Mouse (Mus musculus): Measurements from ENCODE around the gene Gimap7. TPM values are rescaled to one million over a fixed set of nuclear protein-coding genes. Genes with fewer than 3 reads are reported as not detected.
"Not testable (repeated sequence)": the region's sequence is repeated elsewhere in the genome, so short reads cannot be mapped to it uniquely, and the experiment has no call there.

The Gimap7 gene
- polyA plus RNA-seq, 1 experiment from 2014 or later = 0.07 TPM

GRCm38 (mm10) chr6:48681472-48682090 lies 36.8 kb upstream of the Gimap7 start:
- Histone ChIP-seq H3K9ac (no peak overlapping the region), H3K4me1 (replicated peaks) (peaks cover 11% of the 10 kb centered on the region), H3K27me3 (no peaks in the 10 kb centered on the region), H3K4me2 (no peak overlapping the region), H3K4me3 (replicated peaks) (no peak overlapping the region), H3K9me3 (replicated peaks) (no peaks in the 10 kb centered on the region), H3K36me3 (replicated peaks) (no peaks in the 10 kb centered on the region), H3K27ac (replicated peaks) (no peak overlapping the region)
- no peak for ATAC-seq (ENCODE audit: insufficient read depth)
- WGBS (ENCODE audit: insufficient replicate concordance) = 16% methylated on average over 3 of the region's 3 CpGs

- no peaks in the 10 kb centered on the region for H3K27me3 ChIP-seq
- H3K9me3 ChIP-seq (replicated peaks) = no peaks in the 10 kb centered on the region
- no peak overlapping the region for H3K4me2 ChIP-seq
- H3K4me1 ChIP-seq (replicated peaks) = peaks cover 7% of the 10 kb centered on the region; the same call in 1 of the 2 replicates
- no peaks in the 10 kb centered on the region for H3K36me3 ChIP-seq (replicated peaks)
- no peak overlapping the region for H3K27ac ChIP-seq (replicated peaks)
- ATAC-seq (ENCODE audit: insufficient read depth) = no peak
- H3K4me3 ChIP-seq (replicated peaks) = no peak overlapping the region
- WGBS (ENCODE audit: insufficient replicate concordance) = 59% methylated on average over 4 of the region's 4 CpGs
- no peak overlapping the region for H3K9ac ChIP-seq
These were observed 36.1 kb upstream of the Gimap7 start for GRCm38 (mm10) chr6:48682271-48682670.

- ATAC-seq (ENCODE audit: insufficient read depth); H3K4me1 ChIP-seq (replicated peaks); H3K4me3 ChIP-seq (replicated peaks); H3K4me2 ChIP-seq; H3K9ac ChIP-seq; H3K36me3 ChIP-seq (replicated peaks); H3K9me3 ChIP-seq (replicated peaks); H3K27ac ChIP-seq (replicated peaks); H3K27me3 ChIP-seq: not testable (repeated sequence)
- 72% methylated on average over 4 of the region's 4 CpGs for WGBS (ENCODE audit: insufficient replicate concordance)
These were observed 35.1 kb upstream of the Gimap7 start for GRCm38 (mm10) chr6:48683263-48683821.

- H3K27ac ChIP-seq (replicated peaks) = peak within 1 kb of the TSS; percentile 16; the same call in 1 of the 2 replicates
- no peak within 1 kb of the TSS for H3K4me3 ChIP-seq (replicated peaks)
- H3K36me3 ChIP-seq (replicated peaks) = no peaks in the 10 kb centered on the region
- 0 out of 2 replicates have a peak, but pooled peaks cover 3% of the 10 kb centered on the region for H3K4me1 ChIP-seq (replicated peaks)
- no peak for ATAC-seq (ENCODE audit: insufficient read depth)
- no peak within 1 kb of the TSS for H3K9ac ChIP-seq
- H3K9me3 ChIP-seq (replicated peaks) = no peaks in the 10 kb centered on the region
- 33% methylated on average over 5 of the region's 5 CpGs for WGBS (ENCODE audit: insufficient replicate concordance)
- no peaks in the 10 kb centered on the region for H3K27me3 ChIP-seq
- no peak within 1 kb of the TSS for H3K4me2 ChIP-seq
These were observed 34.1 kb upstream of the Gimap7 start, which contains the start of gene Gimap4 for GRCm38 (mm10) chr6:48684319-48684718. Gene Gimap4 (plus strand): TSS chr6:48684549.

GRCm38 (mm10) chr6:48684806-48685205 lies 33.6 kb upstream of the Gimap7 start:
- WGBS (ENCODE audit: insufficient replicate concordance) = 34% methylated on average over 4 of the region's 4 CpGs
- ATAC-seq (ENCODE audit: insufficient read depth) = no peak
- no peak overlapping the region for H3K4me3 ChIP-seq (replicated peaks)
- no peaks in the 10 kb centered on the region for H3K9me3 ChIP-seq (replicated peaks)
- 0 out of 2 replicates have a peak, but pooled peaks cover 3% of the 10 kb centered on the region for H3K4me1 ChIP-seq (replicated peaks)
- H3K27ac ChIP-seq (replicated peaks) = peak overlapping the region; percentile 16; the same call in 1 of the 2 replicates
- no peaks in the 10 kb centered on the region for H3K36me3 ChIP-seq (replicated peaks)
- H3K27me3 ChIP-seq = no peaks in the 10 kb centered on the region
- no peak overlapping the region for H3K9ac ChIP-seq
- H3K4me2 ChIP-seq = no peak overlapping the region

GRCm38 (mm10) chr6:48685251-48685650 lies 33.2 kb upstream of the Gimap7 start:
- H3K4me3 ChIP-seq (replicated peaks) = no peak overlapping the region
- ATAC-seq (ENCODE audit: insufficient read depth) = no peak
- H3K4me2 ChIP-seq = no peak overlapping the region
- H3K4me1 ChIP-seq (replicated peaks) = 0 out of 2 replicates have a peak, but pooled peaks cover 3% of the 10 kb centered on the region
- WGBS (ENCODE audit: insufficient replicate concordance) = 44% methylated on average over 2 of the region's 2 CpGs
- H3K9ac ChIP-seq = no peak overlapping the region
- H3K36me3 ChIP-seq (replicated peaks) = no peaks in the 10 kb centered on the region
- H3K27me3 ChIP-seq = no peaks in the 10 kb centered on the region
- peak overlapping the region; percentile 16; the same call in 1 of the 2 replicates for H3K27ac ChIP-seq (replicated peaks)
- no peaks in the 10 kb centered on the region for H3K9me3 ChIP-seq (replicated peaks)

GRCm38 (mm10) chr6:48685694-48686665 lies 32.4 kb upstream of the Gimap7 start:
- Histone ChIP-seq H3K4me1 (replicated peaks) (0 out of 2 replicates have a peak, but pooled peaks cover 3% of the 10 kb centered on the region), H3K9me3 (replicated peaks) (no peaks in the 10 kb centered on the region), H3K9ac (no peak overlapping the region), H3K4me3 (replicated peaks) (no peak overlapping the region), H3K4me2 (no peak overlapping the region), H3K27me3 (no peaks in the 10 kb centered on the region), H3K27ac (replicated peaks) (peak overlapping the region; percentile 16; the same call in 1 of the 2 replicates), H3K36me3 (replicated peaks) (no peaks in the 10 kb centered on the region)
- WGBS (ENCODE audit: insufficient replicate concordance) = 39% methylated on average over 7 of the region's 7 CpGs
- ATAC-seq (ENCODE audit: insufficient read depth) = no peak

- 11% methylated on average over 2 of the region's 2 CpGs for WGBS (ENCODE audit: insufficient replicate concordance)
- Histone ChIP-seq H3K4me2 (no peak overlapping the region), H3K36me3 (replicated peaks) (no peaks in the 10 kb centered on the region), H3K4me1 (replicated peaks) (0 out of 2 replicates have a peak, but pooled peaks cover 3% of the 10 kb centered on the region), H3K4me3 (replicated peaks) (no peak overlapping the region), H3K27ac (replicated peaks) (no peak overlapping the region), H3K9me3 (replicated peaks) (no peaks in the 10 kb centered on the region), H3K27me3 (no peaks in the 10 kb centered on the region), H3K9ac (no peak overlapping the region)
- no peak for ATAC-seq (ENCODE audit: insufficient read depth)
These were observed 31.3 kb upstream of the Gimap7 start for GRCm38 (mm10) chr6:48687077-48687476.

- no peak overlapping the region for H3K4me2 ChIP-seq
- H3K36me3 ChIP-seq (replicated peaks) = no peaks in the 10 kb centered on the region
- no peak for ATAC-seq (ENCODE audit: insufficient read depth)
- no peaks in the 10 kb centered on the region for H3K27me3 ChIP-seq
- no peak overlapping the region for H3K9ac ChIP-seq
- no peaks in the 10 kb centered on the region for H3K4me1 ChIP-seq (replicated peaks)
- WGBS (ENCODE audit: insufficient replicate concordance) = 50% methylated on average over 2 of the region's 2 CpGs
- H3K9me3 ChIP-seq (replicated peaks) = no peaks in the 10 kb centered on the region
- no peak overlapping the region for H3K27ac ChIP-seq (replicated peaks)
- H3K4me3 ChIP-seq (replicated peaks) = no peak overlapping the region
These were observed 29.1 kb upstream of the Gimap7 start for GRCm38 (mm10) chr6:48689320-48689719.

GRCm38 (mm10) chr6:48692962-48693361 lies 25.5 kb upstream of the Gimap7 start:
- 54% methylated on average over 6 of the region's 6 CpGs for WGBS (ENCODE audit: insufficient replicate concordance)
- H3K27me3 ChIP-seq = no peaks in the 10 kb centered on the region
- no peak for ATAC-seq (ENCODE audit: insufficient read depth)

More at GRCm38 (mm10) chr6:48692962-48693361, 25.5 kb upstream of the Gimap7 start:
- no peaks in the 10 kb centered on the region for H3K4me1 ChIP-seq (replicated peaks)
- no peak overlapping the region for H3K4me2 ChIP-seq
- no peak overlapping the region for H3K4me3 ChIP-seq (replicated peaks)
- no peak overlapping the region for H3K27ac ChIP-seq (replicated peaks)
- no peaks in the 10 kb centered on the region for H3K9me3 ChIP-seq (replicated peaks)
- no peak overlapping the region for H3K9ac ChIP-seq
- H3K36me3 ChIP-seq (replicated peaks) = no peaks in the 10 kb centered on the region

All from liver, embryonic 15.5 days (tissue).